Mouse (Mus musculus) cerebellum, adult (tissue): ENCODE data around the gene Gapdh.
"Not testable (repeated sequence)": the region's sequence is repeated elsewhere in the genome, so short reads cannot be mapped to it uniquely, and the experiment has no call there.

Source experiments
- ATAC-seq: cut with Nextera tagmentation; 2 replicates; pipeline ENCODE4 v1.9.2; 2017; ENCODE audit warnings: mild to moderate bottlenecking, moderate library complexity, mixed read lengths; ENCODE audit not compliant: insufficient number of reproducible peaks, low FRiP score, low TSS enrichment

Gapdh gene

GRCm38 (mm10) chr6:125170194-125170593 is 3.9 kb upstream of the Gapdh start:
- ATAC-seq, result no peak

GRCm38 (mm10) chr6:125168086-125168485 is 1.8 kb upstream of the Gapdh start:
- no peak for ATAC-seq

- ATAC-seq, result no peak
Observed at GRCm38 (mm10) chr6:125166861-125167650, 789 bp upstream of the Gapdh start.

GRCm38 (mm10) chr6:125165328-125165891 is 857 bp downstream of the Gapdh start:
- peak; percentile 79 for ATAC-seq

GRCm38 (mm10) chr6:125164672-125165327 is 1.5 kb downstream of the Gapdh start:
- ATAC-seq, result no peak

- ATAC-seq, result no peak
Observed at GRCm38 (mm10) chr6:125163801-125164657, 2.2 kb downstream of the Gapdh start.

- not testable (repeated sequence) for ATAC-seq
Observed at GRCm38 (mm10) chr6:125162615-125163305, 3.5 kb downstream of the Gapdh start.

- ATAC-seq, result not testable (repeated sequence)
Observed at GRCm38 (mm10) chr6:125161971-125162370, 4.3 kb downstream of the Gapdh start.

- ATAC-seq, result no peak
Observed at GRCm38 (mm10) chr6:125160854-125161760, 5.2 kb downstream of the Gapdh start.

GRCm38 (mm10) chr6:125160558-125160853 is 5.8 kb downstream of the Gapdh start:
- ATAC-seq, result no peak

- no peak for ATAC-seq
Observed at GRCm38 (mm10) chr6:125159773-125160557, 6.3 kb downstream of the Gapdh start.

GRCm38 (mm10) chr6:125158944-125159492 is 7.2 kb downstream of the Gapdh start:
- ATAC-seq, result no peak

GRCm38 (mm10) chr6:125156903-125157614 is 9.2 kb downstream of the Gapdh start:
- ATAC-seq, result no peak

- no peak for ATAC-seq
Observed at GRCm38 (mm10) chr6:125156491-125156890, 9.8 kb downstream of the Gapdh start.

GRCm38 (mm10) chr6:125155262-125155661 is 11.0 kb downstream of the Gapdh start:
- no peak for ATAC-seq

- ATAC-seq, result no peak
Observed at GRCm38 (mm10) chr6:125154550-125154949, 11.7 kb downstream of the Gapdh start.

GRCm38 (mm10) chr6:125153682-125154081 is 12.6 kb downstream of the Gapdh start:
- no peak for ATAC-seq

- no peak for ATAC-seq
Observed at GRCm38 (mm10) chr6:125153018-125153389, 13.3 kb downstream of the Gapdh start.
